Mouse (Mus musculus): ENCODE data around the gene Hoxa4. TPM values are rescaled to one million over a fixed set of nuclear protein-coding genes. Genes with fewer than 3 reads are reported as not detected.

Gene Hoxa4
- 0.44 TPM in 1 of 2 replicates, not detected in the other for polyA plus RNA-seq (2012; ENCODE audit: insufficient read depth, low replicate concordance)

GRCm38 (mm10) chr6:52190906-52191810, at the start of gene Hoxa4:
Hoxa4 (minus strand) TSS chr6:52191753.
- H3K9me3 ChIP-seq, result 0 out of 2 replicates have a peak, but pooled peaks cover 5% of the 10 kb centered on the region
- peaks cover 48% of the 10 kb centered on the region for H3K27me3 ChIP-seq (replicated peaks)
- TF ChIP-seq GATA1 (IDR thresholded peaks at IDR 0.05; ENCODE audit: borderline replicate concordance, low read length) (no peak), FLI1 (IDR thresholded peaks at IDR 0.05; ENCODE audit: low read length) (no peak)
- H3K4me3 ChIP-seq (replicated peaks), result peak within 1 kb of the TSS; percentile 95
- no peaks in the 10 kb centered on the region for H3K36me3 ChIP-seq (replicated peaks; ENCODE audit: low read length)
- H3K4me1 ChIP-seq, result peaks cover 9% of the 10 kb centered on the region

- Histone ChIP-seq H3K4me1 (peaks cover 28% of the 10 kb centered on the region), H3K36me3 (replicated peaks; ENCODE audit: low read length) (no peaks in the 10 kb centered on the region), H3K9me3 (no peaks in the 10 kb centered on the region), H3K27me3 (replicated peaks) (peaks cover 97% of the 10 kb centered on the region), H3K4me3 (replicated peaks) (no peak overlapping the region)
- TF ChIP-seq GATA1 (IDR thresholded peaks at IDR 0.05; ENCODE audit: borderline replicate concordance, low read length) (no peak), FLI1 (IDR thresholded peaks at IDR 0.05; ENCODE audit: low read length) (no peak)
Observed at GRCm38 (mm10) chr6:52241001-52241621, 49.6 kb upstream of the Hoxa4 start.

DNA sequence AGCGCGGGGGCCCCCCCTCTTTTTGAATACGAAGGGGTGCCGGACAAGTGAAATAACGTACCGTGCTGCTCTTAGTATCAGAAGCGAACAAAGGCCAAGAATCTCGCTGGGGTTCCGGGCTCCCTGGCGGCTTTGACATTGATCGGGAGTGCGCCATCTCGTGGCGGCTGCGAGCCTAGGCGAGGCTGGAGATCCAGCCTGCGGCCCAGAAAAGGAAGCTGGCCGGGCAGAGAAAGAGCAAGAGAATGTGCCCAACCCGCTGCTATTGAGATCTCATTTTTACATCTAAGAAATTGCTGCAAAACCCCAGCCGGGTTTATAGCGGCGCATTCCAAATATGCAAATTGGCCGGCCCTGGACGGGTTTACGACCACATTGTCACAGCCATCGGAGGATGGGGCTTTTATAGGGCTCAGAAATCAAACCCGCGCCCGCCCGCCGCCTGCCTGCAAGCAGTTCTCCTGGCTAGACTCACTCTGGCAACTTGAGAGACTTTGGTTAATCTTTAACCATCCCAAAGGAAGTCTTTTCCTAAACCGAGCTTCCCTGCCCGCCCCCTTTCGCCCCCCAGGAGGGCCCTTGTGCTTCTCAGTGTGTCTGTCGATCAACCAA, 48.9 kb upstream of the Hoxa4 start, which contains the start of gene Hoxa10:
TSS of gene Hoxa10 (minus strand) at position 466 of the 612 bp plus-strand sequence.
- Histone ChIP-seq H3K36me3 (replicated peaks; ENCODE audit: low read length) (no peaks in the 10 kb centered on the region), H3K27me3 (replicated peaks) (peaks cover 97% of the 10 kb centered on the region), H3K9me3 (no peaks in the 10 kb centered on the region), H3K4me3 (replicated peaks) (peak within 1 kb of the TSS; percentile 54), H3K4me1 (peaks cover 22% of the 10 kb centered on the region)
- no peak for TF ChIP-seq GATA1 (IDR thresholded peaks at IDR 0.05; ENCODE audit: borderline replicate concordance, low read length)
- TF ChIP-seq FLI1 (IDR thresholded peaks at IDR 0.05; ENCODE audit: low read length), result no peak

- peak overlapping the region; percentile 54 for H3K4me3 ChIP-seq (replicated peaks)
- peaks cover 97% of the 10 kb centered on the region for H3K27me3 ChIP-seq (replicated peaks)
- TF ChIP-seq GATA1 (IDR thresholded peaks at IDR 0.05; ENCODE audit: borderline replicate concordance, low read length), result no peak
- TF ChIP-seq FLI1 (IDR thresholded peaks at IDR 0.05; ENCODE audit: low read length), result no peak
- H3K4me1 ChIP-seq, result peaks cover 15% of the 10 kb centered on the region
- no peaks in the 10 kb centered on the region for H3K36me3 ChIP-seq (replicated peaks; ENCODE audit: low read length)
- H3K9me3 ChIP-seq, result peaks cover 2% of the 10 kb centered on the region; the same call in 1 of the 2 replicates
Observed at GRCm38 (mm10) chr6:52239625-52240388, 48.3 kb upstream of the Hoxa4 start.

GRCm38 (mm10) chr6:52238976-52239375, 47.4 kb upstream of the Hoxa4 start:
- TF ChIP-seq FLI1 (IDR thresholded peaks at IDR 0.05; ENCODE audit: low read length), result no peak
- TF ChIP-seq GATA1 (IDR thresholded peaks at IDR 0.05; ENCODE audit: borderline replicate concordance, low read length), result no peak
- Histone ChIP-seq H3K36me3 (replicated peaks; ENCODE audit: low read length) (no peaks in the 10 kb centered on the region), H3K9me3 (peaks cover 5% of the 10 kb centered on the region; the same call in 1 of the 2 replicates), H3K4me1 (peaks cover 21% of the 10 kb centered on the region), H3K27me3 (replicated peaks) (peaks cover 97% of the 10 kb centered on the region), H3K4me3 (replicated peaks) (no peak overlapping the region)

GRCm38 (mm10) chr6:52238155-52238545, 46.6 kb upstream of the Hoxa4 start:
- TF ChIP-seq FLI1 (IDR thresholded peaks at IDR 0.05; ENCODE audit: low read length) (no peak), GATA1 (IDR thresholded peaks at IDR 0.05; ENCODE audit: borderline replicate concordance, low read length) (no peak)
- peaks cover 97% of the 10 kb centered on the region for H3K27me3 ChIP-seq (replicated peaks)

DNA sequence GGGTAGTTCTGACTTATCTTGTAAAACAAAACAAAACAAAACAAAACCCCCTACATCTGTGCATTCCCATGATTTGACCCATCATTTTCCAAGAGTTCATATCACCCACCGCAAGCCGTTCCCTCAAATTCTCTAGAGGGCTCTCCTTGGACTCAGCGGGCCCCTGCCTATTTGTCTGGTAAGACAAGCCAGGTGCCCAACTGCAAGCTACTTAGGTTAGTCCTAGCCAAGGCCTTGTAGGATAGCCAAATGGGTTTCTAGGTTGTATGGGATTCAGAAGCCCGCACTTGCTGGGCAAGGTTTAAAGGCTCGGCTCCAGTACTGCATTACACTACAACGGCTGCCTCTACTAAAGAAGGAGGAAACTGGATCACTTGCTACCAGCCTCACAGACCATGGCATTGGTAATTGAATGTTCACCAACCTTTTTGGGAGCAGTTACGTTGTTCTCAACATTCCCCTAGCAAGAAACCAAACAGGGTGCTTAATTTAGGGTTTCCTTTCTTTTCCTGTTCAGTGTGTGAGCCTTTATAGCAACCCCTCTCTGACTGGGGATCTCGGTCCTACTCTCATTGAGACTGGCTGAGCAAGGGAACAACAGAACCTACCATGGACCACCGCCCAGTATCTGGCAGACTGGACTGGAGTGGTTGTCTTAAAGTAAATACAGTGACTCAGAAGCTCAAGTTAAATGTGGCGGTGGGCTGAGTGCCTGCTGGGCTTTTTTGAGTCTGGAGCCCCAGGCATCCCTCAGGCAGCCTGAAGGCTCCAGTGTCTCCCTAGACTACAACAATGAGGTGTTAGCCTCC, 46.0 kb upstream of the Hoxa4 start:
- H3K27me3 ChIP-seq (replicated peaks), result peaks cover 97% of the 10 kb centered on the region

More at GRCm38 (mm10) chr6:52238155-52238545, 46.6 kb upstream of the Hoxa4 start:
- Histone ChIP-seq H3K36me3 (replicated peaks; ENCODE audit: low read length) (no peaks in the 10 kb centered on the region), H3K9me3 (peaks cover 5% of the 10 kb centered on the region; the same call in 1 of the 2 replicates), H3K4me1 (peaks cover 29% of the 10 kb centered on the region), H3K4me3 (replicated peaks) (no peak overlapping the region)

DNA sequence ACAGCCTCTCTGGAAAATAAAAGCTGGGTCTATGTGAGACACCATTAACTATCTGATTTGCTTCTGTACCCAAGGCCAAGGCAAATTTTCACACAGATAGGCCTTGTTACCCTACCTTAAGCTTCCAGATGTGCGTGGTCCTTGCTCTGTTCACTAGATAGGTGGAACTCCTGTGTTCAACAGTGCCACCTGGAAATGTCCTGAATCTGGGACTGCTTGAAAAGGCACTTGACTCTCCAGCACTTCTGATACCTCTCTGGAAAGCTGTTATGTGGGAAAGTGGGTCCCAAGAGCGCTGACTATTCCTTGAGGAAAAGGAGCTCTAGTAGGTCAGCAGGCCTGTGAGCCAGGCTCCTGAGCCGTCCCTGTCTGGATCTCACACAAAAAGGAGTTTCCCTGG, 45.3 kb upstream of the Hoxa4 start:
- H3K27me3 ChIP-seq (replicated peaks), result peaks cover 98% of the 10 kb centered on the region
- peaks cover 43% of the 10 kb centered on the region for H3K4me1 ChIP-seq
- TF ChIP-seq FLI1 (IDR thresholded peaks at IDR 0.05; ENCODE audit: low read length), result no peak
- no peak for TF ChIP-seq GATA1 (IDR thresholded peaks at IDR 0.05; ENCODE audit: borderline replicate concordance, low read length)
- peaks cover 5% of the 10 kb centered on the region; the same call in 1 of the 2 replicates for H3K9me3 ChIP-seq
- H3K4me3 ChIP-seq (replicated peaks), result no peak overlapping the region
- no peaks in the 10 kb centered on the region for H3K36me3 ChIP-seq (replicated peaks; ENCODE audit: low read length)

More for the DNA sequence above, 46.0 kb upstream of the Hoxa4 start:
- H3K4me3 ChIP-seq (replicated peaks), result no peak overlapping the region
- no peaks in the 10 kb centered on the region for H3K36me3 ChIP-seq (replicated peaks; ENCODE audit: low read length)
- H3K4me1 ChIP-seq, result peaks cover 35% of the 10 kb centered on the region
- TF ChIP-seq GATA1 (IDR thresholded peaks at IDR 0.05; ENCODE audit: borderline replicate concordance, low read length) (no peak), FLI1 (IDR thresholded peaks at IDR 0.05; ENCODE audit: low read length) (no peak)
- H3K9me3 ChIP-seq, result peaks cover 5% of the 10 kb centered on the region; the same call in 1 of the 2 replicates
